Mouse (Mus musculus) erythroblast, embryonic 14.5 days (primary cell): ENCODE measurements around the gene Clasp1.

Source experiments
- GATA1 ChIP-seq: IDR thresholded peaks from 2 replicates; pipeline ENCODE4 v1.6.1; 2012; ENCODE audit warnings: low read length, inconsistent platforms, mixed read lengths
- TAL1 ChIP-seq: IDR thresholded peaks from 3 replicates; pipeline ENCODE4 v1.6.1; 2012; ENCODE audit warnings: low read length, inconsistent platforms, mixed read lengths

DNA sequence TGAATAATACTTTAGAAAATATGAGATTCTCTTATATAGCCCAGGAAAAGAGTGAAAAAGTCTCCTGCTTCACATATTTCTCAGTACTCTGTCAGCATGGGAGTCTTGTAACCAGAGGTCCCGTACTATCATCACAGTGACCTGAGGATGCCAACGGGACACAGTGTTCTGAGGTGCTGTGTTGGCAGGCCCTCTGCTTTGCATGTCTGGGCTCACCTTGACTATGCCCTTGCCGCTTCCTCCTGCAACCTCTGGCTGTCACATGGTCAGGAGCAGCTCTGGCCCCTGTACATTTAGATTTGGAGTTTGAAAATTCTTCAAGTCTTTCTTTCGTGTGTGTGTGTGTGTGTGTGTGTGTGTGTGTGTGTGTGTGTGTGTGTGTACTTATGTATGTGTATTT, 204.1 kb downstream of the Clasp1 start:
- TF ChIP-seq TAL1 (no peak), GATA1 (no peak)
